Mouse (Mus musculus) left cerebral cortex, adult 11 months (tissue): Measurements from ENCODE around the gene Zfp217.
A peak's percentile ranks its signal among the peaks of the same experiment; 100 is the strongest.

Experiments
- DNase-seq: peaks from one replicate; pipeline ENCODE4 v3.0.0; 2022; ENCODE audit warnings: low spot score

The Zfp217 gene

GRCm38 (mm10) chr2:170133093-170133731 lies 14.7 kb downstream of the Zfp217 start:
- DNase-seq, result peak; percentile 27

DNA sequence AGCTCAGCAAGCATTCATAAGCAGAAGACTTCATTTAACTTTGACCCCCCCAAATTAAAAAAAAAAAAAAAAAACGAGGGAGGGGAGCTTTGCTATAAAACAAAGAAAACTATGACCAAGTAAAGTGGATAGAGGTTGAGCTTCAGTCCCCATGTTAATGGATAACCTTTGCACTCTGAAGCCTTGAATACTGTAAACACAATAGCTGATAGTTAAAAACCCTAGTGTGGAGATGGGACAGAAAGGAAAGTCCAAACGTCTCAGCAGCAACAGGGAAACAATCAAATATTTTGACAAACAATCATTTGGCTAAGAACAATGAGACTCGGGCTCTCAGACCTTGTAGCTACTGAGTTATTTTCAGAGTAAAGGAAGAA lies 15.2 kb downstream of the Zfp217 start:
- no peak for DNase-seq

GRCm38 (mm10) chr2:170131981-170132460 lies 15.9 kb downstream of the Zfp217 start:
- DNase-seq, result no peak

GRCm38 (mm10) chr2:170130780-170131645 lies 16.9 kb downstream of the Zfp217 start:
- peak; percentile 53 for DNase-seq

DNA sequence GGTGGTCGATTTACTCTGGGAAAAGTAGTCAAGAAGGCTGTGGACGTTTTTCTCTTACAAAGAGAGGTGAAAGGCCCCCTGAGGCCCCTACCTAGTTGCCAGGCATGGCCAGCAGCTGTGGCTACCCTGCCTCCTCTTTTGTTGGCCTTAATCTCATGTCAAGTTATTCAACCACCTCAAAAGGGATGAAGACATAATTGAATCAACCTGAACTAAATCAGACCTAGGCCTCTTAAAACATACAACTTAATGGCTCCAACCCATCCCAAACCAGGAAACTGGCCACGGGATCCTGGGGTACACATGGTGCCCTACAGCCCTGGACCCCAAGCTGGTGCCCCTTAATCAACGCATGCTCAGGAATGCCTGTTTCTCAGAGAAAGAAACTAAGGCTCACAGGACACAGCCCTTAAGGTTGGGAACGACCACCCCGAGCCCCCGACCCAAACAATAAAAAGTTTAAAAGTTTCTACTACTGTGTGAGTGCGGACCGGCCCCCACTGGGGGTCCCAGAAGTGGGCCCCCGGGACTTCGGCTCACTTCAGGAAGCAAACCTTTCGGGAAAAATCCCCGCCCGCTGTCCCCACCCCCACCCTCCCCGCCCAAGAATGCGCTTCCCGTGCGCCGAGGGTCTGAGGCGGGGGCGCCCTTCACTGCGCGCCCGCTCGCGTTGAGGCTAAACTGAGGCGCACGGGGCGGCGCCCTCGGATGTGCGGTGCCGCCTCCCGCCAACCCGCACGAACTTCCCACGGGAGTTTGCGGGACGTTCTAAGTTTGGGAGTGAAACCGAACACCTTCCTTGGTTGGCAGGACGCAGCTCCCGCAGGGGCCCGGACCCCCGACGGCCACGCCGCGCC lies 17.8 kb downstream of the Zfp217 start:
- DNase-seq, result no peak

DNA sequence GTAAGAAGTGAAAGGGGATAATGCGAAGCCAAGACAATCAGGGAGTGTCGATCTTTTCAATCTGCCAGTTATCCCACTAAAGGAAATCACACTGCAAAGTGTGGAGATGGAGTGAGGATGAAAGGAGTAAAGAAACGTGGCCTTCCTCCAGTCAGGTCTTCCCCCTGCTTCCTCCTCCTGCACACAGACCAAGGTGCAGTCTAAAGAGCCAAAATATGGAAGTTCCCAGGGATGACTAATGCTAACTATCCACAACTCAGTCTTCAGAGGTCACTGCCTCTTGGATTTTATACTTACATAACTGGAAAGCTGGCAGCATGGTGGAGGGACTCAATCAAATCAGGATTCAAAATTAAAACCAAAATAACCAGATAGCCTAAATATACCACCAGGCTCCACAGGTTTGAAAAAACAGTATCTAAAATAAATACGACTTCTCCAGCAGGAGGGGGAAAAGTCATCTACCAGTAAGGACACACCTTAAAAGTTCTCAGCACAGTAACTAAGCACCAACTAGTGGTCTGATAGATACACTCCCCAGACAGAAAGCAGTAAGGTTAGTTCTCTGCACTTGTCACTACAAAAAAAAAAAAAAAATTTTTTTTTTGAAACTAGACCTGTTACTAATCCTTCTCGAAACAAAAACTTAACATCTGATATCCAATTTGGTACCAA lies 18.5 kb downstream of the Zfp217 start:
- no peak for DNase-seq

GRCm38 (mm10) chr2:170128461-170129247 lies 19.2 kb downstream of the Zfp217 start:
- DNase-seq, result no peak

DNA sequence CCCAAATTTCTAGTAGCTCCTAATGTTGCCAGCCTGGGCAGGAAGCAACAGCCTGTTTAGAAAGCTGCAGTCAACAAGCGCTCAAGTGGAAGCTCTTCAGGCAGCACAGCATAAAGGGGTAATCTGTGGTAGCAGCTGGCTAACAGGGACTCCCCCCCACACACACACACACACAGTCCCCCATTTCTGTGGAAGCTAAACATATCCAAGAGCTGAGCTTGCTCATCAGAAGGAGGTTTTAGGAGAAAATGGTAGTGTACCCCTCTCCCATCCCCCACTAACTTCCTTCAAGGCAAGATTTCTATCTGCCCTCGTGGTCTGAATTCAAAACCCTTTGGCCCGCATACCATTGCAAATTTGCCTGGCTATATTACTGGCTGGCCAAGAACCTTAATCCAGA lies 20.4 kb downstream of the Zfp217 start:
- no peak for DNase-seq

GRCm38 (mm10) chr2:170126266-170126665 lies 21.6 kb downstream of the Zfp217 start:
- no peak for DNase-seq

DNA sequence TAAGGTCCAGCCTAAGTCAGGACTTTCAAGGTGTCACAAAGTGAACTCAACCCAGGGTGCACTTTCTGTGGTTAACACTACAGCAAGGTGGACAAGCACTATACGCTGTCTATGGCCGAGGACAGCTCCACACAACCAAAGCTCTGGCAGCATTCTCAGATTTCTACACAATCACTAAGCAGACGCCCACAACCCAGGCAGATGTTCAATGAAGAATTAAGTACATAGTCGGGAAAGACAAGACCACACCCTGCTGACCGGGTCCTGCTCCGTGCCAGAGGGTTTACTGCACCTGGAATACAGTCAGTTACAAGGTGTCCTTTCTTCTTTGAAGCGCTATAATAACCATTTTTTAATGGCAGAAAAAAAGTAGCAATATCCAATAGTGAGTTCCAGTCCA lies 25.7 kb downstream of the Zfp217 start:
- DNase-seq, result no peak

DNA sequence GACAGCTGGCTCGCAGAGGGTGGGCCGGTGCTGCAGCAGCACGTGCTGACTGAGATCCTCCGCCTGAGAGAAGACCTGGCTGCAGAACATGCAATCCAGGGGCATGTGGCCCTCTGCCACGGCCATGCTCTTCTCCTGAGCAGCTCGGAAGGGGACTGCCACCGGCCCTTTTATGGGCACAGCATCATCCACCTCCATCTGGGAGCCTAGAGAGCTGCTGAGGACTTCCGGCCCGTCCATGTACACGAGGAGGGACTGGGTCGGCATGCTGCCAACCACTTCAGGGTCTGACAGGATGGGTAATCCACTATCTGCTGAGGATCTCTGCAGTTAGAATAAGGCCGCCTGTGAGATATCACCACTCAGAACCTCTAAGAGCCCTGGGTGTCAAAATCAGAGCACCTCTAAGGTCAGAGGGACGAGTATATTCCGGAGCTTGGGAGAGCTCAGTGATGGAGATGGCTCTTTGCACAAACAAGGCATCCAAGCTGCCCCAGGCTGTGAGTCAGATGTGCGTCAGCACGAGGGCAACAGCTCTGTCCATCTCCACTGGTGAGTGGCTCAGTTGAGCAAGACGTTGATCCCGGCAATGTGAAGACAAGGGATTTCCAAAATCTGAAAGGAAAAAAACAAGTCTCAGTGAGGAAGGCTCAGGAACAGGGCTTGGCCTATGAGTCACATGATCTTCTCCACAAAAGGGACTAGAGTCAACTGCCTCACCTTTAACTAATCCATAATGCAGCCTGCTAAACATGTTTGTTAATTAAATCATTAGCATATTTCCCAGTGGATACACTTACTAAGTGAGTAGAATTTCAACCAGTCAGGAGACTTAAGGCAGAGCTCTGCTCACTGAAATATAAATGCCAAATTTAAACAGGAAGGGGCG lies 27.5 kb downstream of the Zfp217 start:
- DNase-seq, result no peak

GRCm38 (mm10) chr2:170116704-170117281 lies 31.1 kb downstream of the Zfp217 start:
- DNase-seq, result peak; percentile 69

- no peak for DNase-seq
These were observed 37.6 kb downstream of the Zfp217 start for GRCm38 (mm10) chr2:170110306-170110705.

DNA sequence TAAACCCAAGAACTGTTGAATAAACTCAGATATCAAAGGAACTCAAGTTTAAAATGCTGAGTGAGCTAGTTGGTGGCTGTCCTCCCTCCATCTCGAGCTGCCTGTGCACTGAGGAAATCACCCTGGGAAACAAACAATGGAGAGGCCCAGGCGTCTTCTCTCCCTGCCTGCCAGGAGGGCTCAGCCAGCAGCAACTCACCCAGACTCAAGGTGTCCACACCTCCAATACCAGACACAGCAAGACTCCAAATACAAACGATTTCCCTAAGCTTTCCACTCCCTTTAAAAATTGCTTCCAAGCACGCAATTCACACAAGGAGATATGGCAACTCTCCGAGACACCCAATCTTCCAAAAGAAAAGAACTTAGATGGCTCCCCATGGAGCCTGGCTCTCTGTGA lies 38.4 kb downstream of the Zfp217 start:
- no peak for DNase-seq

DNA sequence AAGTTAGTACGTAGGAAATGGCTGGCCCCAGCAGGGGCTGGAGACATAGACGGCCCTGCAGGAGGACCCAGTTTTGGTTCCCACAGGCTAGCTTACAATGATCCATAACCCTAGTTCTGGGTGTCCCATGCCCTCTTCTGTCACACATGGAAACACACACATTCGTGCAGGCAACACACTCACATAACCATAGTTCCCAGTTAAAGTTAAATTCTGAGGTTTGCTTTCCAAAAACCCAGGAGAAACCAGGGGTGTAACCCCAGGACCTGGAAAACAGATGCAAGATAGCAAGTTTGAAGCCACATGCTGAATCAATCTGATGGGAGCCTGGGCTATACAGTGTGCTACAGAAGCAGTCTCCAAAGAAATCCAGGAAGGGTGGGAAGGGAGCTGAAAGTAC lies 40.1 kb downstream of the Zfp217 start:
- no peak for DNase-seq

DNA sequence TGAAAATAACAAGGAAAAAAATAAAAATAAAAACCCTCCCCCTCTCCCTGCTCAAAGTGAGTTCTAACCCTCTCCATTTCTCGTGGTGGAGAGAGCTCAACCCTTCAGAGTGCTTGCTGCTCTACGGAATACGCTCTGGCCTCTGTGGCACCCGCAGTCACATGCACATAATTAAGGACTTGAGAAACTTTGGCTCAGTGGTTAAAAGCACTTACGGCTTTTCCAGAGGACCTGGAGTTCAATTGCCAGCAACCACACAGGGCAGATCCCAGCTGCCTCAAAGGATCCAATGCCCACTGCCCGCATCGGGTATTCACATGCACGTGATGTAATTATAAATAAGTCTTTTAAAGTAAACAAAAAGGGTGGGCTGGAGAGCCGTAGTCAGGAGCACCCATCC lies 41.9 kb downstream of the Zfp217 start:
- no peak for DNase-seq

DNA sequence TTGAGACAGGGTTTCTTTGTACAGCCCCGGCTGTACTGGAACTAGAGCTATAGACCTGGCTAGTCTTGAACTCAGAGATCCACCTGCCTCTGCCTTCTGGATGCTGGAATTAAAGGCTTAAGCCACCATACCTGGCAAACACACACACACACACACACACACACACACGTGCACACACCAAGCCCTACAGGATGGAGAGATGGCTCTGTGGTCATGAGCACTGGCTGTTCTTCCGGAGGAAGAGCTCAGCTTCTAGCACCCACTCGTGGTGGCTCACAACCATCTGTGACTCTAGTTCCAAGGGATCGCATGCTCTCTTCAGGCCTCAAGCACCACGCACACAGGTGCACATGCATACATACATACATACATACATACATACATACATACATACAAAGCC lies 43.5 kb downstream of the Zfp217 start:
- DNase-seq, result no peak

DNA sequence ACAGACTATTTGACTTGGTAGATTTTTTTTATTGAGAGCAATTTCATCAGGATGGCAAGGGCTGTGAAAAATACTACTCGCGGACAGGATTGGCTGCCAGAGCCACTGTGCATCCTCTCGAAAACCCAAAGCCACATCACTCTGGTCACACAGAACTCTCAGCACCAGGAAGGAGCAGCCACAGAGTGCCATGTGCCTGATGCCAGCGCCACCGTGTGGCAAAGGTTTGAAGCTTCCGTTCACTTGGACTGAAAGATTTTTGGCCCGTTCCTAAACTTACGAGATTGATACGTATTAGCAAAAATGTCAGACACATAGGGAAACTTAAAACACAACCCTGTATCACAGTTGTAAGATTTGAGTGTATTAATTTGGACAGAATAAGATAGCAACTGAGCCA lies 44.1 kb downstream of the Zfp217 start:
- DNase-seq, result no peak

- DNase-seq, result no peak
These were observed 44.6 kb downstream of the Zfp217 start for GRCm38 (mm10) chr2:170103341-170103740.

- no peak for DNase-seq
These were observed 46.0 kb downstream of the Zfp217 start for GRCm38 (mm10) chr2:170101932-170102331.
